Mouse (Mus musculus) hindbrain, embryonic 11.5 days (tissue): Measurements from ENCODE around the gene Nav3. TPM values are rescaled to one million over a fixed set of nuclear protein-coding genes. Genes with fewer than 3 reads are reported as not detected.
"Not testable (repeated sequence)": the region's sequence is repeated elsewhere in the genome, so short reads cannot be mapped to it uniquely, and the experiment has no call there.

Experiments used
- ATAC-seq: fragments of 200-750 bp; cut with Nextera tagmentation; 2 replicates; pipeline ENCODE4 v1.8.0; 2017; ENCODE audit warnings: mild to moderate bottlenecking, moderate TSS enrichment, moderate library complexity; ENCODE audit not compliant: low FRiP score
- DNase-seq: peaks from one replicate; pipeline ENCODE4 v3.0.0-alpha.2; 2015; ENCODE audit warnings: low spot score
- H3K27ac ChIP-seq: fragments of 300-500 bp; sonication (generic); 2 replicates; pipeline ENCODE4 v1.5.1; 2014; ENCODE audit warnings: mild to moderate bottlenecking, low read depth, low read length
- H3K27me3 ChIP-seq: fragments of 300-500 bp; sonication (generic); 2 replicates; pipeline ENCODE4 v1.6.1; 2014; ENCODE audit warnings: mild to moderate bottlenecking, low read length, moderate library complexity, mixed read lengths; ENCODE audit not compliant: control insufficient read depth, insufficient read depth
- H3K36me3 ChIP-seq: fragments of 300-500 bp; sonication (generic); 2 replicates; pipeline ENCODE4 v1.6.1; 2014; ENCODE audit warnings: mild to moderate bottlenecking, low read length, moderate library complexity, mixed read lengths; ENCODE audit not compliant: control insufficient read depth, insufficient read depth
- H3K4me1 ChIP-seq: fragments of 300-500 bp; sonication (generic); replicated peaks from 2 replicates; pipeline ENCODE4 v1.6.1; 2014; ENCODE audit warnings: low read length, mixed read lengths; ENCODE audit not compliant: control insufficient read depth, insufficient read depth
- H3K4me2 ChIP-seq: fragments of 300-500 bp; sonication (generic); replicated peaks from 2 replicates; pipeline ENCODE4 v1.6.1; 2014; ENCODE audit warnings: mild to moderate bottlenecking, low read depth, low read length
- H3K4me3 ChIP-seq: fragments of 300-500 bp; sonication (generic); 2 replicates; pipeline ENCODE4 v1.5.1; 2014; ENCODE audit warnings: low read depth, low read length
- H3K9ac ChIP-seq: fragments of 300-500 bp; sonication (generic); 2 replicates; pipeline ENCODE4 v1.6.1; 2014; ENCODE audit warnings: low read depth, low read length
- H3K9me3 ChIP-seq: fragments of 300-500 bp; sonication (generic); 2 replicates; pipeline ENCODE4 v1.6.1; 2016; ENCODE audit warnings: low read length; ENCODE audit not compliant: control insufficient read depth
- WGBS: fragments of 180-500 bp; shearing (Covaris S2); extraction: QIAGEN DNeasy Blood & Tissue Kit; methylation state at CpG from one replicate; pipeline ENCODE4 v1.1.7; 2014; 5-methylcytosine and 5-hydroxymethylcytosine counted together
- polyA plus RNA-seq: library from polyadenylated mRNA; unstranded; fragments of >200 nt; fragmentation: Nextera tagmentation; extraction: Ambion mirVana; gene quantifications from 2 replicates; pipeline ENCODE4 v1.2.1, GENCODE M21; 2014

The Nav3 gene
- polyA plus RNA-seq, 1 experiment from 2014 or later, result 9.2 TPM

GRCm38 (mm10) chr10:110024897-110025296 is 431.1 kb downstream of the Nav3 start:
- H3K9me3 ChIP-seq, H3K27ac ChIP-seq, H3K36me3 ChIP-seq, H3K4me3 ChIP-seq, ATAC-seq, H3K27me3 ChIP-seq, H3K9ac ChIP-seq, DNase-seq, H3K4me1 ChIP-seq, H3K4me2 ChIP-seq: not testable (repeated sequence)
- 62% methylated on average over 2 of the region's 2 CpGs for whole genome bisulfite sequencing

GRCm38 (mm10) chr10:110022100-110022499 is 433.9 kb downstream of the Nav3 start:
- no peak overlapping the region for H3K4me3 ChIP-seq
- ATAC-seq, result no peak
- WGBS, result 76% methylated on average over 3 of the region's 3 CpGs
- H3K27me3 ChIP-seq, result no peaks in the 10 kb centered on the region
- no peak overlapping the region for H3K9ac ChIP-seq
- no peaks in the 10 kb centered on the region for H3K9me3 ChIP-seq
- no peak overlapping the region for H3K4me2 ChIP-seq
- no peak for DNase-seq
- no peaks in the 10 kb centered on the region for H3K4me1 ChIP-seq
- H3K36me3 ChIP-seq, result no peaks in the 10 kb centered on the region
- no peak overlapping the region for H3K27ac ChIP-seq

- H3K4me2 ChIP-seq, result no peak overlapping the region
- H3K27ac ChIP-seq, result no peak overlapping the region
- H3K4me1 ChIP-seq, result no peaks in the 10 kb centered on the region
- H3K4me3 ChIP-seq, result no peak overlapping the region
- H3K36me3 ChIP-seq, result no peaks in the 10 kb centered on the region
- no peaks in the 10 kb centered on the region for H3K9me3 ChIP-seq
- no peaks in the 10 kb centered on the region for H3K27me3 ChIP-seq
- no peak for ATAC-seq
- 61% methylated on average over 4 of the region's 4 CpGs for WGBS
- no peak for DNase-seq
- H3K9ac ChIP-seq, result no peak overlapping the region
Observed at GRCm38 (mm10) chr10:110019266-110019866, 436.6 kb downstream of the Nav3 start.

GRCm38 (mm10) chr10:110001328-110001727 is 454.7 kb downstream of the Nav3 start:
- not testable (repeated sequence) for H3K4me1 ChIP-seq, H3K9ac ChIP-seq, H3K4me3 ChIP-seq, H3K27ac ChIP-seq, H3K9me3 ChIP-seq, H3K27me3 ChIP-seq, H3K36me3 ChIP-seq, ATAC-seq, H3K4me2 ChIP-seq, DNase-seq
- WGBS, result 82% methylated on average over 5 of the region's 5 CpGs

- peak overlapping the region; percentile 10; the same call in 1 of the 2 replicates for H3K27ac ChIP-seq
- H3K36me3 ChIP-seq, result no peaks in the 10 kb centered on the region
- H3K4me2 ChIP-seq, result no peak overlapping the region
- H3K9ac ChIP-seq, result no peak overlapping the region
- WGBS, result 32% methylated on average over 3 of the region's 3 CpGs
- DNase-seq (peak; percentile 13), ATAC-seq (0 out of 2 replicates have a peak, but pooled peaks have one; percentile 7)
- no peak overlapping the region for H3K4me3 ChIP-seq
- no peaks in the 10 kb centered on the region for H3K9me3 ChIP-seq
- H3K4me1 ChIP-seq, result no peaks in the 10 kb centered on the region
- no peaks in the 10 kb centered on the region for H3K27me3 ChIP-seq
Observed at GRCm38 (mm10) chr10:110000755-110001247, 455.2 kb downstream of the Nav3 start.

- no peak for ATAC-seq
- Histone ChIP-seq H3K9me3 (no peaks in the 10 kb centered on the region), H3K4me3 (no peak overlapping the region), H3K27ac (no peak overlapping the region), H3K36me3 (no peaks in the 10 kb centered on the region), H3K4me1 (no peaks in the 10 kb centered on the region), H3K27me3 (no peaks in the 10 kb centered on the region), H3K9ac (no peak overlapping the region), H3K4me2 (no peak overlapping the region)
- 80% methylated on average over 10 of the region's 10 CpGs for WGBS
- DNase-seq, result peak; percentile 5
Observed at GRCm38 (mm10) chr10:109999904-110000303, 456.1 kb downstream of the Nav3 start.

- Histone ChIP-seq H3K4me2 (no peak overlapping the region), H3K27ac (no peak overlapping the region), H3K27me3 (no peaks in the 10 kb centered on the region), H3K9ac (no peak overlapping the region), H3K4me1 (no peaks in the 10 kb centered on the region), H3K9me3 (no peaks in the 10 kb centered on the region), H3K36me3 (no peaks in the 10 kb centered on the region), H3K4me3 (no peak overlapping the region)
- WGBS, result 80% methylated on average over 5 of the region's 5 CpGs
- no peak for DNase-seq
- no peak for ATAC-seq
Observed at GRCm38 (mm10) chr10:109994302-109994701, 461.7 kb downstream of the Nav3 start.

GRCm38 (mm10) chr10:109985824-109986485 is 470.0 kb downstream of the Nav3 start:
- no peak for ATAC-seq
- no peak overlapping the region for H3K27ac ChIP-seq
- no peaks in the 10 kb centered on the region for H3K4me1 ChIP-seq
- WGBS, result 85% methylated on average over 8 of the region's 8 CpGs
- DNase-seq, result no peak
- H3K4me3 ChIP-seq, result no peak overlapping the region
- H3K36me3 ChIP-seq, result no peaks in the 10 kb centered on the region
- H3K9ac ChIP-seq, result no peak overlapping the region
- no peak overlapping the region for H3K4me2 ChIP-seq
- H3K27me3 ChIP-seq, result no peaks in the 10 kb centered on the region
- H3K9me3 ChIP-seq, result no peaks in the 10 kb centered on the region

- ATAC-seq, result no peak
Observed at GRCm38 (mm10) chr10:109976351-109976750, 479.7 kb downstream of the Nav3 start.

More at GRCm38 (mm10) chr10:109976351-109976750, 479.7 kb downstream of the Nav3 start:
- H3K9me3 ChIP-seq, result no peaks in the 10 kb centered on the region
- 87% methylated on average over 8 of the region's 8 CpGs for WGBS
- no peak overlapping the region for H3K4me3 ChIP-seq
- H3K9ac ChIP-seq, result no peak overlapping the region
- H3K4me1 ChIP-seq, result no peaks in the 10 kb centered on the region
- no peaks in the 10 kb centered on the region for H3K27me3 ChIP-seq
- H3K27ac ChIP-seq, result no peak overlapping the region
- H3K4me2 ChIP-seq, result no peak overlapping the region
- H3K36me3 ChIP-seq, result no peaks in the 10 kb centered on the region
- no peak for DNase-seq
